Mouse (Mus musculus) ovary, adult 18-20 months (tissue): ENCODE results near the gene Fuca1.

ENCODE experiments used
- DNase-seq: peaks from one replicate; pipeline ENCODE4 v3.0.0; 2022; ENCODE audit warnings: low spot score, mixed read lengths

Fuca1 gene

DNA sequence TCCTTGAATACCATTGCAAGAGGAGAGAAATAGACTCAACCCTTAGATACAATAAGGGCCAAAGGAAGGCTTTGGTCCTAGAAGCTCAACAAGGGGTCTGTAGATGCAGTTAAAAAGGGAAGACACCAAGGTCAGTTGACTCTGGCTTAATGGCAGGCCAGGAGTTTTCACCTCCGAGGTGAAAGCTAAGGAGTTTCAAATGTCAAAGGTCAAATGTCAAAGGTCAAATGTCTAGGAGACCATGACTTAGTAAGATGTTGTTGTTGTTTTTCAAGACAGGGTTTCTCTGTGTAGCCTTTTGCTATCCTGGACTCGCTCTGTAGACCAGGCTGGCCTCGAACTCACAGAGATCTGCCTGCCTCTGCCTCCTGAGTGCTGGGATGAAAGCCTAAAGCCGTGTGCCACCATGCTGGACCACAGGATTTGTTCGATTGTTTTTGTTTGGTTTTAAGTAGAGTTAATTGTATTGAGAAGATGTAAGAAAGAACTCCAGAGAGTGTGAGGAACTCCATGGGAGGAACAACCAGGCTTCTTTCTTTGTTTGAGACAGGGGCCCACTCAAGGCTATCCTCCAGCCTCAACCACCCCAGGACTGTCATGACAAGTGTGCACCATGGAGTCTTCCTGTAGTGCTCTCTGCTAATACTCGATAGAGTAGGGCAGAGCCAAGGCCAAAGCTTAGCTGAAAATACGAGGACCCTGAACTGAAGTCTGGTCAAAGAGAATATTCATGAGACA lies 31.2 kb upstream of the Fuca1 start:
- DNase-seq, result no peak

DNA sequence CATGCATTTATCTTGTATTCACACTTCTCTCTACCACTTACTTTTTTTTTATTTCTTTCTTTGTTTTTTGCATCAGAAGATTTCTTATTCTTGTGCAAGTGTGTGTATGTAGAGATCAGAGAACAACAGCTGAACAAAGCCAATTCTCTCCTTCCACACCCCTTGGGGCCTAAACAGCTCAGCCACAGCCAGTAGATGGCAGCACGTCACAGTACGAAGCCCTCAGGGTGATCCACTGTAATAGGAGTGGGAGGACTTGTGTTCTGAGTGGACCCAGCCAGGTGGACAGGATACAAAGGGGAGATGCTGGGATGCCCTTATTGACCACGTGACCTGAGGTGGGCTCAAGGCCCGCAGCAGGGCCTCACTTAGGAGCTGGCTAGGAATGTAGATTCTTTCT lies 30.7 kb upstream of the Fuca1 start:
- DNase-seq, result peak; percentile 58

DNA sequence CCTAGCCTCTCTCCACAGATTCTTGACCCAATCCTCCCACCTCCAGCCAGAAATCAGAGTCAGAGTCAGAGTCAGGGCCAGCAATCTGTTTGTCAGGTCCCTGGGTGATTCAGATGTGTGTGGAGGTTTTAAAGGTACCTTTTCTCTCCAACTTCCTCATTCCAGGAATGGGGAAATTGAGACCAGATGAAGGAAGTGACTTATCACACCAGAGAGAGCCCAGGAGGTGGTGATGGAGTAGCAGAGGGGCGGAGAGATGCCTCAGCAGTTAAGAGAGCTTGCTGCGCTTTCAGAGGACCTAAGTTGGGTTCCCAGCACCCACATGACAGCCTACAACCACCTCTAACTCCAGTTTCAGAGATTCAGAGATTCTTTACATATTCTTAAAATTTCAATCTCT lies 29.0 kb upstream of the Fuca1 start:
- no peak for DNase-seq

DNA sequence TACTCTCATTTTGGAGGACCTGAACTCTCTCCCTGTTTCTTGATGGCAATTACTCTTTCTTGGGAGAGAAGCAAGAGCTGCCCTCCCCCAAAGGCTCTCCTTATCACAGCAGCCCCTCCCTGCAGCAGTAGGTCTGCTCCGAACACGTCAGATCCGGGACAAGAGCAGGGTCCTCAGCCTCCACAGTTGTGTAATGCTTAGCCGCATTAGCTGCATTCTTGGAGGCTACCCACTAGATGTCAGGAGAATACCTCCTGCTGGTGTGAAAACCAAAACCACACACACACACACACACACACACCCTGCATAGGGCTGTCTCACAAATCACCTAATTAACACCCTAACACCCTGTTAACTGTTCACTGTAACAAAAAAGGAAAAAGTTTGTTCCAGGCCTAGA lies 27.7 kb upstream of the Fuca1 start:
- DNase-seq, result no peak

DNA sequence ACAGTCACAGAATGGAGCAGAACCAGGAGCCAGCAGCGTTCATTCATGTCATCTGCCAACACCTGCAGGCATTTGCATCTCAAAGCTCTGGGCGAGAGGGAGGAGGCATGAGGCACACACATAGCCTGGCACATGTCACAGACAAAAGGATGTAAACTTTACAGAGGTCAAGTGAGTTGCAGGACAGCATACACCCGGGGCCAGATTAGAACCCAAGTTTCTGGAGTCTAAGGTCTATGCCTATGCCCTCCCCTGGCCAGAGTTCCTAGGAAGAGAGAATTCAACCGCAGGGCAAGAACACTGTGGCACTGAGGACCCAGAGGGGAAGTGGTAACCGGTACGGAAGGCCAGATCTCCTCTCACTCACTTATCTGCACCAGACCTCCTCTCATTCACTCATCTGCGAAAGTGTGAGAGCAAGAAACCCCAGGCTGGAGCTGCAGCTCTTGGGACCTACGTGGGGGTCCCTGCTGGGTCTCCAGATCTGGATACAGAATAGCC lies 25.4 kb upstream of the Fuca1 start, which contains the start of gene Cnr2:
TSS of gene Cnr2 (plus strand) at position 324 of the 501 bp plus-strand sequence.
- no peak for DNase-seq

DNA sequence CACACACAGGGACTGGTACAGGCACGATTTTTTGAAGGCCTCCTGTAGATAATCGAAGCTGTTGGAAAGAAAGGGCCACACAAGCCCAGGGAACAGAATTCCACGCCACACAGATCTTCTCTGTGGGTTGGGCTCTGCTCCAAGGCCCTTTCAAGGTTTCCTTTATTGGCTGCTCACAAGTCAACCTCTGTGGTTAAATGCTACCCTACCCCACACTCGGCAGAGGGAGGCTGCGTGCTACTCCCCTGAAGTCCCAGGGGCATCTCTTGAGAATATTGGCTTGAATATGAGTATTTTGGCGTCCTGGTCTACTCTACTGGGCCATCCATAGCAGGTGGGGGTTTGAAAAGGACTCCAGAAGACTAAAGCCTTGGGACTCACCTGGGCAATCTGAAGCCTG lies 24.4 kb upstream of the Fuca1 start:
- no peak for DNase-seq

DNA sequence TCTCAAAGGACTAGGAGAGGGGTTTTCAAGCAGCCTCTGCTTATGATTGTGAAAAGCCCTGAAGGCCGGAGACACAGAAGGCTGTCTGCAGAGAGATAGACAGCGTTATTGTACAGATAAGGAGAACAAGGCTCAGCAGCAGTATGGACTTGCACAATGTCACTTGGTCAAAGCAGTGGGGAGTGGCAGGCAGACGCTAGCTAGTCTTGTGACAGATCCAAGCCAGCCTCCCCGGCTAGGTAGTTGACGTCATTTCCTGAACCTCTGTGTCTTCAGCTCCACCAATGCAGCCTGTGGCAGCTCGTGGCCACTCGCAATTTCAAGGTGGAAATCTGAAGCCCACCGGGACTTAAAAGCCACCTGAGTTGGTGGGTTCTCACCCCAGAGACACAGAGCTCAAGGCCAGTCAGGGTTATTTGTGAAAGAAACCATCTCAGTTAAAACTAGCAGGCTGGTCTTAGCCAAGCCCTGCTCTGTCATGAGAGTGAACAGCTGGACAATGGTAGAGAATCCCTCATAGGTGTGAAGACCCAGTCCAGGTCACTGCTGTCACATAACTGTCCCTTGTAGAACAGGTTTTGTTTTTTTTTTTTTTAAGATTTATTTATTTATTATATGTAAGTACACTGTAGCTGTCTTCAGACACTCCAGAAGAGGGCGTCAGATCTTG lies 22.0 kb upstream of the Fuca1 start:
- DNase-seq, result no peak

DNA sequence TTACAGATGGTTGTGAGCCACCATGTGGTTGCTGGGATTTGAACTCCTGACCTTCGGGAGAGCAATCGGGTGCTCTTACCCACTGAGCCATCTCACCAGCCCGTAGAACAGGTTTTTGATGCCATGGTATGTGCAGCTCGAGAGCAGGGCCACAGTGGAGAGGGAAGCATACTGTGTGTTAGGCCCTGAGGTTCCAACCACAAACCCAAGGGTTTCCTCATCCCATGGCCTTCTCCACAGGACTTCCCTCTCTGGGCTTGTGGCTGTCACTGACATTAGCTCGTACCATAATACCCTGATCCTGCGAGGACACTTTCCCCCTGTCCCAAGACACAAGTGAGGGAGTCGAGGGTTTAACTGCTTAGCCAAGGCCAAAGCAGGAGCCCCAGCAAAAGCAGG lies 21.5 kb upstream of the Fuca1 start:
- DNase-seq, result no peak

DNA sequence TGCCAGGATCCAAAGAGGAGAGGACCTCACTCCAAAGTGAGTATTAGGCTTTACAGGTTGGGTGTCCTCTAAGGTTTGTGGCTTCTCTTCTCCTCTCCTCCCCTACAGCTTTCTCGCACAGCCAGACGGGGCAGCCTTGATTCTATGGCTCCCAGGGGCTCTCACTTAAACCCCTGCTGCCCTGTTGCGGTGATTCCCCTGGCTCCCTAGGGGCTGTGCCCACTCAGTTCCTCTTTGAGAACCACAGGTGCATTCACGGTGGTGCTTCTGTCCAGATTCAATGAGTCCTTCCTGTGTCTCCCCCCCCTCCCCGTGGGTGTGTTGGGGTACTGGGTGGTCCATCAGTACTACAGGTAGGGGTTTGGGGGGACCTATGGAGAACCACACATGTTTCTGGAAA lies 20.5 kb upstream of the Fuca1 start:
- DNase-seq, result no peak

DNA sequence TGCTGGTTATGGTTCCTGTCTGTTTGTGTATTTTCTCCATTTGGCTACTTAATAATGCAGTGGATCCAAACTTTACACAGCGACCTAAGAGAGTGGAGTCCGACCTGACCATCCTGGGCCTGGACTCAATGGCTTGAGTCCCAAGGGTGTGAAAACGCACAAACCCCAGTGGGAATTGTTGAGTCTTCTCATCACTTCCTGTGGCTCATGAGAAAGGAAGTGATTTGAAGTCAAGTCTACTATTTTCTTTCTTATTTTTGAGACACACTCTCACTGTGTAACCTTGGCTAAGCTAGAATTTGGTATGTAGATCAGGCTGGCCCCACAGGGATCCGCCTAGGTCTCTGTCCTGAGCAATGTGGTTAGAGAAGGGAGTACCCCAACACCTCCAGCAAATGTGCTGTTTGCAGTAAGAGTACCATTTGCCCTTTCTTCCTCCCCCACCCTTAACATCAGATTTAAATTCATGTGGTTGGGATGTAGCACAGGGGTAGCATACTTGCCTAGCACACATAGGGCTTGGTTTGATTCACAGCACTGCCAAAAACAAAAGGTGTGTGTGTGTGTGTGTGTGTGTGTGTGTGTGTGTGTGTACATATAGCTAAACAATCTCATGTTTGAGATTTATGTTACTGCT lies 17.8 kb upstream of the Fuca1 start:
- DNase-seq, result no peak

DNA sequence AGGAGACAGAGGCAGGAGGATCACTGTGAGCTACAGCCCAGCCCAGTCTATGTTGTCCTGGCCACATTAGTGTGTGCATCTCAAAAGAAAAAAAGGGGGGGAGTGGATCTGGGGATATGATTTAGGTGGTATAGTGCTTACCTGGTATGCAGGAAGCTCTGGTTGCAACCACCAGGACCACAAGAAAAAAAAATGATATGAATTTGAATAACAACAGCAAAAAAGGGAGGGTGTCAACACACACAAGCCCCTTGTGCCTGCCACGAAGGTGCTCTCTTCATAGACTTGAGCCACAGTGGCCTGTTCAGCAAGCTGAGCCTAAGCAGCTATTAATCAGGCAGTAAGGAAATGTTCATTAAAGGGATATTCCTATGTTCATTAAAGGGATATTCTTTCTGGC lies 15.7 kb upstream of the Fuca1 start:
- no peak for DNase-seq

DNA sequence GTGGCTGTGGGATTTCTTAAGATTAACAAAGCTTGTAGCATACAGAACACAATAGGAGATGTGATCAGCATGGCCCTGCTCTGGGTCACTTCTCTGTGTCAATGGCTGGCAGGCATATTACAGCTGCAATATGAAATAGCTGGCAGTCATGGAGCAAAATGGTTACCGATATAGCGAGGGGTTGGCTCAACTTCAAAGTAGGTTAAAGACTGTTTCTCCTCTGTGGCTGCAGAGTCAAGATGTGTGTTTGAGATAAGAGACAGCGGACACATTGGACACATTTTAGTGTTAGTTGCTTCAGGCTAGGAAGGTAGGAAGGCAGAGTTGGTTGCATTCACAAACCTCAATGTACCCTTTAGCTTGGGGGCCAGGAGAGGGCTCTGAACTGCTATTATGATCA lies 13.9 kb upstream of the Fuca1 start:
- DNase-seq, result no peak

DNA sequence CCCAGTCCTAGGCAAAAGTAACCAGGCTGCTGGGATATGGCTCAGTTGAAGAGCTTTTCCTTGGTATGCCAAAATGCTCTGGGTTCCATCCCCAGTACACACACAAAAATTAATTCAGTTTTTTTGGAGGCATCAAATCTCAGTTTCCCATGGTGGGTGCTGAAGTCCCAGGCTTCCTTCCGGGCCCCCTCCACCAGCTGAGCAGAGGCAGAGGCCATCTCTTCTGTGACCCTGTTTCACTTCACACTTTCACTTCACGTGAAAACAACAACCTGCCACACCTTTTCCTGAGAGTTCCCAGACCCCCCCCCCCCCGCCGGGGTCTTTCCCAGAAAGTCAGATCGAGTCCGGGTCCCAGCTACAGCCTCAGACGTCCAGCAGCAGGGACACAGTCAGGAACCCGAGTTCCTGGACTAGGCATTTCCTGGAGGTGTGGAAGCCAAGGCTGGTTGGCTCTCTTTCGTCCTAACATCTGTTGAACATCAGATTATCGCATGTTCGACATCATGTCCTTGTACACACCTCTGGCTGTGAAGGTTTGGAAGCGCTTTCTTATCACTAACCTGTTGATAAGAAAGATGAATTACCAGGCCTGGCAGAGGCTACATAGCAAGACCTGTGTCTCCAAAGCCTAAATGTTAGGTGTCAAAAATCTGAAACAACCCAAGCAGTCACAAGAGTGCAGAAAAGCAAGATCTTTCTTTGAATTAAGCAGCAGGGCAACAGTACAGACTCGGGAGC lies 11.0 kb upstream of the Fuca1 start:
- DNase-seq, result no peak

DNA sequence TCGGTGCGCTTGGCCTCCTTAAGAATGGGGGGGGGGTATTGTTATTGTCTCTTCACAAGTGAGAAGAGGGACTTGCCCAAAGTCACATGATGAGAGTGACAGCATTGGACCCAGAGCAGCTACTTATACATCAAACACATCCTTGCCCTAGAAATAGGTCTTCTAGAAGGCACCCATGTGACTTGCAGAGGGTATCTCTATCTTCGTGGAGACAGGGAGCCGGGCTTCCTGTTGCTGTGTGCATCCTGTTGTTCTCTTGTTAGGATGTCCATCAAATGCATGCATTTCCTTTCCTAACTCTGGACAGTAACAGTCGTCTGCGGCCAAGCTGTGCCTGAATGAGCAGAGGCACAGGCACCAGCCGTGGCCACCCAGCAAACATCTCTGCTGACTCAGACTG lies 9.0 kb upstream of the Fuca1 start:
- DNase-seq, result no peak

DNA sequence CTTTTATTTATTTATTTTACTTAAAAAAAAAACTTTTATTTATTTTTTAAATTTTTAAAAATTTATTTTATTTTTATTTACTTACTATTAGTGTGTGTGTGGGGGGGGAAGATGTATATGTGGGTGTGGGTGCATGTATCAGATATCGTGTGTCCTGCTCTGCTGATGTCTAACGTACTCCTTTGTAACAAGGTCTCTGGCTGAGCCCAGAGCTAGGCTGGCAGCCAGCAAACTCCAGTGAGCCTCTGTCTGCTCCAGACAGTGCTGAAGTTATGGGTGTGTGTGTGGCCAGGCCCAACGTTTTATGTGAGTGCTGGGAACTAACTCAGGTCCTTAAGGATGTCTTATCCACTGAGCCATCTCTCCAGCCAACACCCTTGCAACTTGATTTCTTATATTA lies 8.4 kb upstream of the Fuca1 start:
- no peak for DNase-seq

DNA sequence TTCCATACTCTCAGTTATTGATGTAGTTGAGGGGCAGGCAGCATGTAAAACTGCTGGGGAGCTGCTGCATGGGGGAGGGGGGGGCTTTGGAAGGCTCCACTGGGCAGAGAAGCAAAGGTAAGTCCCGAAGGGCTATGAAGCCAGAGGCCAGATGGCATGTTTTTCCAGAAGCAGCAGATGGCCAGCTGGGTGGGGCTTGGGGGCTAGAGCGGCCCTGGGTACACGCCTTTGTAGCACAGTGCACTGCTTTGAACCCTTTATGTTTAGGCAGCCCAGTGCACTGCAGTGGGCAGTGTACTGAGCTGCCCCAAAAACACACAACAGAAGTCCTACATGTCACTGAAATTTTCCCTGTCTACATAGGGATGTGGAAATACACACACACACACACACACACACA lies 7.7 kb upstream of the Fuca1 start:
- no peak for DNase-seq

DNA sequence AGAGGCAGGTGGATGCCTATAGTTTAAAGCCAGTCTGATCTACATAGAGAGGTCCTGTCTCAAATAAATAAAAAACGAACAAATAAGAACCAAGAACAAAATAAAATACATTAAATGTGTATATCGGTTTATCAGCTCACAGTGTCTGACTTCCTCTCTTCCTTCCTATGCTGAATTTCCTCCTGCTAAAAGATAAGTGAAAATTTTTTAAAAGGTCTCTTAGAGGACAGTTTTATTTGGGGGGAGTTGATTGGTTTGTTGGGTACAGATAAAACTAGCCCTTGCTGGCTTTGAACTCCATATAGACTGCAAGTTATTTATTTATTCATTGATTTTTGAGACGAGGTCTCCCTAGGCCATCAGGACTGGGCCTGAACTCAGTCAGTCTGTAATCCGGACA lies 7.1 kb upstream of the Fuca1 start:
- DNase-seq, result no peak

DNA sequence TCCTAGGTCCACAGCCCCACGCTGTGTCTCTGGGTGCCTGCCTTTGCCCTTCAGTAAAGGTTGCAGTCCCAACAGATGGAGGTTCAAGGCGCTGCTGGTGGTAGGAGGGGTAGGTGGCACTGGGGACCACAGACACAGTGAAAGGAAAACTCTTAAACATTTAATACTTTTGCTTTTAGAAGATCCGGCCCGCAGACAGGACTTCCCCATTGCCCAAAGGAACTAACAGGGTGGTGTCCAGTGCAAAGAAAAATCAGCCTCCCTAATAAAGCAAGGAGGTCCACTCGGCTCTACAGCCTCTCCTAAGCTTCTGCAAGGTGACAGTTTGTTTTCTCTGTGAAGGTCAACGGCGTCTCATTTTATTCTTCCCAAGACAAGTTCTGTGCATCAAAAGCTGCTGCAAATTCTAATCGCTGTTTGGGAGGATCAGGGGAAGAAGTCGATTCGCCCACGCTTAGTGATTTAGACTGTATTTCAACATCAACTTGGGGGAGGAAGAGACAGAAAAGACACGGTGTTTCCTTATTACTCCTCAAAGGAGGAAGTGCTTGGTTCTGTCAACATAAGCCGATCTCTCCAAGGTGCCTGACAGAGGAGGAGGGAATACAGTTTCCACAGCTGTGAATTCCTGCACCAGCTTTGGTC lies 1.8 kb upstream of the Fuca1 start:
- no peak for DNase-seq

DNA sequence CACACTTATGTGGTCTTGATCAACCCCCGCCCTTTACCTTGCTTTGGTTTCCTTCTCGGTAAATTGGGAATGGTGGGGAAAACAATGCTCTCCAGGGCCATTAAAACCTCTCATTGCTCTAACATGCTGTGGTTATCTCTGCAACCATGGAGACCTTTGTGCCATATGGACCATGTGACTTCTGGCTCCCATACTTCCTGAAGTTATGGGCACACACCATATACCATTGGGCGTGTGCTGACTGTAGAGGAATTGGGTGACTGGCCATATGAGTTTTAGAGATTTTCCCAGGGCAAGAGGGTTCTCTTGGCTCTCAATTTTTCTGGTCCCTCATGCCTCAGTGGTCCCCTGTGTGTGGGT lies 1.3 kb upstream of the Fuca1 start:
- DNase-seq, result no peak

DNA sequence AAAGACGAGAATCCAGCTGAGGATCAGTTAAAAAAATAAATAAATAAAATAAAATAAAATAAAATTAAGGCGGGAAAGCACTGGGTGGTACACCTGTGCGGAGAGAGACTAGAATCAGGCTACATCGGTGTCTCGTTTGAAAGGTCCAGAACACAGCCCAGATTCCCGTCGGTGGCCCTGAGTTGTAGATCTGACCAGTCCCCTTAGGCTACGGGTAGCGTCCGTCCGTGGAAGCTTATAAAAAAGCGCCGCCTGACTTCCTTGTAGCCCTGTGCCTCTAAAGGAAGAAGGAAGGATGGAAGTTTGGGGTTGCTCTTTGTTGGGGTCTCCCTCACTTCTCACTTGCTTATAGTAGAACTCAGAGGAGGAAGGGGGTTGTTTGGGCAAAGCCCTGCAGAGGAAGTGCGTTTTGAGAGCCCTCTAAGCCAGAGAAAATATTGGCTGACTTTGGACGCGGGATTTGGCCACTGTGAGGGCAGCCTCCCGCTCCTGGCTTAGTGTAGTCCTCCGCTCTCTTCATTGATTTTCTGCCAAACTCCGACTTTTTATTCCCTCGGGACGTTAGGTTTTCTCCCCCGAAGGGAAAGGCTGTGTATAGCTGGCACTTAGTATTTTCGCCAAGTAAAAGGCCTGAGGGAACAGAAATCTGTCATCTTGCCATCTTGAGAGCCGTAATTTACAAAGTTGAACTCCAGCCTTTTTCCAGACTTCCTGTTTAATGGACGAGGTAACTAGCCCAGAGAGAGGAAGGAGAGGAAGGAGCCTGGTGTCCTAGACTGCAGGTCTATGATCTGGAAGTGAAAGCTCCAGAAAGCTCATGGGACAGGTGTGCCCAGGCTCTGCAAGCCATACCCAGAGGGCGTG lies 954 bp downstream of the Fuca1 start:
- no peak for DNase-seq

DNA sequence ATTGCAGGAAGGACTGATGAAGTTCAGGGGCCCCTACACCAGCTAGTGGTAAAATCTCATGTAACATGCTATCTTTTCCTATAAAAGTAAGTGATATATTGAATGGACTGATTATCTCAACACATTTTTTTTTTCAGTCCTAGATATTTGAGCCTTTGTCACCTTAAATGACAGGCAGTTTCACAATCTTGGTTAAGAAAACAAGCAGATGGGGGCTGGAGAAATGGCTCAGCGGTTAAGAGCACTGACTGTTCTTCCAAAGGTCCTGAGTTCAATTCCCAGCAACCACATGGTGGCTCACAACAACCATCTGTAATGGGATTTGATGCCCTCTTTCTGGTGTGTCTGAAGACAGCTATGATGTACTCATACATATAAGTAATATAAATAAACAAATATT lies 1.7 kb downstream of the Fuca1 start:
- DNase-seq, result no peak
